Mouse (Mus musculus): ENCODE measurements around the gene Ate1.

DNA sequence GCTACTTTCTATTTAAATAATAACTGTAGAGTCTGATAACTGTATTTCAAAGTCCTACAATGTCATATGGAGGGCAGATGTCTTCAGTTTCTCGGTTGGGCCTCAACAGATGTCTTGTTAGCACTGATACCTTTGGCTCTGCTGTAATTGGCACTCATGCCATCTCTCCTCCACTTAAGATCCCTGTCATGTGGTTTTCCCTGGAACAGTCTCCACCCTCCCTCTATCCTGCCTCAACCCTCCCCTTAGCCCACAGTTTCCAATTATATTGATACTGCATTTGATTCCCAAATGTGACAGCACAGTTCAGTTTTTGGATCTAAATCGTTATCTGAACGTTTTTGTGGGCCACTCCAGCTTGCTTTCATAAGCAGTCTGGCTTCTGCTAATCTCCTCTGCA, 44.4 kb upstream of the Ate1 start:
- TF ChIP-seq TAL1 (IDR thresholded peaks at IDR 0.05; ENCODE audit: low read length) (no peak), GATA1 (IDR thresholded peaks at IDR 0.05; ENCODE audit: low read length) (no peak)
